Mouse (Mus musculus): Measurements from ENCODE around the gene Aga.

Gene Aga

GRCm38 (mm10) chr8:53511551-53512127, at the start of gene Aga:
Gene Aga (plus strand): TSS chr8:53511727.
- WGBS: 3% methylated on average over 24 of the region's 24 CpGs

GRCm38 (mm10) chr8:53489063-53489462, 22.5 kb upstream of the Aga start:
- 36% methylated on average over 2 of the region's 2 CpGs for WGBS

DNA sequence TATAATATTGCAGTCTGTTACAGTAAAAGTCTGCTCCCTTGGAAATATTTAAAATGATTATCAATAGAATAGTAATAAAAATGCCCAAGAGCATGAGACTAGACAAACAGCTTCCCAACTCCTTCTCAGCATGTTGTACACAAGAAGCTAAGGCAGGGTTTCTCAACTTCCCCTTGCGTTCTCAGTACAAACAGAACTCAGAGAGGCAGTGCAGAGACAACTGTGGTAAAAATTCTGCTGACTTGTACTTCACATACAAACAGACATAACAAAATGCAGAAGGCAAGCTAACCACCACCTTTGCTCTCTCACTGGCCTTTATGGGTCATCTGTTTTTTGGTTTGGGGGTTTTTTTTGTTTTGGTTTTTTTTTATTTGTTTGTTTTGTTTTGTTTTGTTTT, 15.3 kb upstream of the Aga start:
- 80% methylated on average over 1 of the region's 1 CpGs for WGBS

DNA sequence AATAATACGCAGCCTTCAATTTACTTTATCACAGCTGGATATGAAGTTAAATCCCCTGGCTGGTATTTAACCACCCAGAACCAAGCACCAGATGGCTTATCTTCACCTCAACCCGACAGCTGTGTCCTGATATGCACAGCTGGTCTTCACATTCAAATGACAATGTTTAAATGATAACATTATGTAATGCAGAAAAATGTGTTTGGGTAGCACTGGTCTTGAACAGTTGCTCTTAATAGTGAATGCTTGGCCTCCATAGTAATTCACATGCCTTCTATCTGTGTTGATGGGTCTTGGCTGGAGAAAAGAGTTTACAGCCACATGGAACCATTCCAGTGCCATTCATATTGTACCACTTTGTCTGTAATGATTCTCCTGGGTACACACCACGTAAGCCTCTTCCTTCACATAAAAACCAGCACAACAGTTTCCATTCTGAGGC, 14.6 kb upstream of the Aga start:
- WGBS: 80% methylated on average over 3 of the region's 3 CpGs

DNA sequence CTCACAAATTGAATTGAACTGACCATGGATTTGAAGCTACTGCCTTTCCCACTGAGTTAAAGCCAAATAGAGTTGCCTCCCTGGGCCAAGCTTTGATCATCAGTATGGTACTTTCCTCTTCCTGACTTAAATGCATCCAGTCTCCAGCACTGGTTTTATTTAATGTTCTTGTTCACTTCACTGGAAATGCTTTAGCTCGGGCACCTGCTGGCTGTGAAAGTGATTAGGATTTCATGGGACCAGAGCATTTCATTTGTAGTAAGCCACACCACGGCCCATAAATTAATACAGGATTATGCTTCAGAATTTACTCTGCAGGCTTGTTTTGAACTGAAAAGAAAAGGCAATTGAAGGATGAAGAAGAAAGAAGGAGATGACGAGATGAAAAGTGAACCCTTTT, 26.5 kb downstream of the Aga start:
- WGBS: 66% methylated on average over 3 of the region's 3 CpGs

DNA sequence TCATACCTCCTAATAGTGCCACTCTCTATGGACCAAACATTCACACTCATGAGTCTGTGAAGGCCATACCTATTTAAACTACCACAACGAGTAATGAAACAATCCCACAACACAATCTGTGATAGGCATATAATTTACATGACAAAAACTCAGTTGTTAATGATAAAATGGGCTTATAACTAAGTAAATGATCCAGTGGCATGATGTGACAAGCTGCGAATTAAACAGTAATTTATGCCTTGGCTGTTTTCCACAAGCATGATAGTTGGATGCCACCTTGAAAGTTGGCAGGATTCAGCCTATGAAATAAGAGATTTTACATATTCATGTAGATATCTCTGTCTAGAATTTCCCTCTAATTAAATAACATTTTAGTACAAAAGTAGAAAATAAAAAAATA, 28.1 kb downstream of the Aga start:
- 58% methylated on average over 2 of the region's 2 CpGs for WGBS

GRCm38 (mm10) chr8:53562441-53563040, 51.0 kb downstream of the Aga start:
- 73% methylated on average over 10 of the region's 10 CpGs for WGBS

DNA sequence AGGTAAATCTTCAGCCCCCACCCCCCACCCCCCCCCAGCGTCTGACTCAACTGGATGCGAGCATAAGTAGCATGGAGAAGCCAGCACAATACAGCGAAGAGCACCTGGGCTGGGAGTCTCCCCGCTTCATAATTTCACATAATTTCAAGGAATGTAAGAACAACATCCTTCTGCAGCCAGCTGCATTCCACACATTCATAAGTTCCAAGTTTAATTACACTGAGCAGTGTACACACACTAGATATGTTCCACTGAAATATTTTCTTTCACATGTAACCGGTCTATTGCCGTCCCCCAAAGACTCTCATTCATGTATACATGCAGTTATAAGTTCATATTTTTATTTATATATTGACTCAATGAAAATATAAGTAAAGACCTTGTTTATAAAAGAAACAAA, 54.7 kb downstream of the Aga start:
- 78% methylated on average over 6 of the region's 6 CpGs for WGBS
